Mouse (Mus musculus): Measurements from ENCODE around the gene Ndst2.
A peak's percentile ranks its signal among the peaks of the same experiment; 100 is the strongest.

Gene Ndst2

DNA sequence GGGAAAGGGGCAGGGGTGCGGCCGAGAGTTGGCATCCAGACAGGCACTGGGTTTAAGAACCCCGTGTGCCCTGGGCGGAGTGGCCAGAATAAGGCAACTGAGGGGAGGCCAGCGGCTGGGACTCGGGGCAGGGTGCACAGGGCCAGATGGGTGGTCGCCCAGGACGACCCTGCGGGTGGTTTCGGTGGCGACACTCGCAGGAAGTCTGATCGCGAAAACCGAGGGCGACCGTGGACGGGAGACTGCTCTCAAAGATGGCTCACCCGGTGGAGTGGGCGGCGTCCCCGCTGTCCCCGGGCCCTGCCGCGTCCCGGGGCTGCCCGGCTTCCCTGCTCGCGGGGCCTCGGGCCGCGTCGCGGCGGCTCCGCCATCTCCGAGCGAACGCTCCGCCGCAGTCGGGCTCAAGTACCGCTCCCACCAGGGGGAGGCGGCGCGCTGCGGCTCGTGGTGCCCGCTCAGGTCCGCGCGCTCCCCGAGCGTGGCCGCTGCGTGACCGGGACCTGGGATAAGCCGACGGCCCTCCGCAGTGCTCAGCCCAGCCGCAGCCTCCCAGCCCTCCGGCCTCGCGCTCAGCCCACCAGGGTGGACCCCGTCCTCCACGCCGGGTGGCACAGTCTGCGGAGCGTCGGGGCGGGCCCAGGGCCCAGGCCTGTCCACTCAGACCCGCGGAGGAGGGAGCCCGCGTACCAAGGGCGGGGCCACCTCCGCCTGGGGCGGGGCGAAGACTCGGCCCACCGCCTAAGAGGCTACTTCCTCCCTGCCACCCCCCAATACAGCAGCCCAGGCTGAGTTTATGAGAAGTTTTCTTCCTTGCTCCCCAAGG is at the start of gene Ndst2:
Gene Ndst2 (minus strand): TSS at position 611 of the 823 bp plus-strand sequence.
- peak; percentile 73 to 79 for DNase-seq (ENCODE audit: low spot score in 2 of 2)

DNA sequence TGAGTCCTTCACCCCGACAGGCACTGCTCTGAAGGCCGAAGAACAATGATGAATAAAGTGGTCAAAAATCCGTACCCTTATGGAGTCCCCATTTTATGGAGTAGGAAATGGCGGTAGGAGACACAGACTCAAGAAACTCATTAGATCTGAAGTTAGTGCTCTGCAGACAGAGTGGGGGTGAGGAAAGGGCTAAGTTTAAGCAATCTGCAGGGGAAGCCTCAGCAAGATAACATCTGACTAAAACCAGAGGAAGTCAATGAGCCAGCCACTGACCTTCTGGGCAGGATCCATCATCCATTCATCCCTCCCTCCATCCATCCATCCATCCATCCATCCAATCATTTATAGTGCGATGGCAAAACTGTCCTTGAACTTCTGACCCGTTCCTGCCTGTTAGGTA is 49.2 kb upstream of the Ndst2 start:
- no peak for DNase-seq (ENCODE audit: low spot score in 2 of 2)

DNA sequence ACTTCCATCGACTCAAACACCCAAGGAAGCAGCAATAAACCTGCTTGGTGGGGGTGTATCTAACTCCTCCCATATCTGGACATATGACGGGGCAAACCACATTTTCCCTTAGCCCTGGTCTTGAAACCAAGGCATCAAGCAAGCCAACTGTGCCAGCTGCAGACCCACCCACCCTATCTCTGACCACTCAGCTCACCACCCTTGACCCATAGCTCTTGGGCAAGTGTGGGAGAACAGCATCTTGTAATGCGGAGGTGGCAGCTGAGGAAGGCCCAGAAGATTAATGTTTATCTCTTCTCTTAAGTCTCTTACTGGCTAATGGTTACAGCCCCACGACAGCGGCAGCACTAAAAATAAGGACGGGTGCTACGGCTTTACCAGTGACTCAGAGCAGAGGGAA is 48.5 kb upstream of the Ndst2 start:
- DNase-seq (ENCODE audit: low spot score in 2 of 2), result no peak

DNA sequence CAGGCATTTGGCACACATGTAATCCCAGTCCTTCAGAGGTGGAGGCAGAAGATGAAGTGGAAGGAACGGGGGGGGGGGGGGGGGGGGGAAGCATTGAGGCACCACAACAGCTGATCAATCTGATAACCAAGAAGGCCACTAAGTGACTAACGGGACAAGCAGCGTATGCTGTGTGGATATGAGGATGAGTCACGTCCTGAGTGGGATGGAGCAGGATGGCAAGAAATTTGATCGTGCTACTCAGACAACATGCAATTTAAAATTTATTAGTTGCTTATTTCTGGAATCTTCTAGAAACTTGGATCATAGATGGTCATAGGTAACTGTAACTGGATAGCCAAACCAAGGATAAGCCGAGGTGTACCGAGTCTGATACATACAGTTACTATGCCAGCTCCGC is 45.9 kb upstream of the Ndst2 start:
- no peak for DNase-seq (ENCODE audit: low spot score in 2 of 2)

DNA sequence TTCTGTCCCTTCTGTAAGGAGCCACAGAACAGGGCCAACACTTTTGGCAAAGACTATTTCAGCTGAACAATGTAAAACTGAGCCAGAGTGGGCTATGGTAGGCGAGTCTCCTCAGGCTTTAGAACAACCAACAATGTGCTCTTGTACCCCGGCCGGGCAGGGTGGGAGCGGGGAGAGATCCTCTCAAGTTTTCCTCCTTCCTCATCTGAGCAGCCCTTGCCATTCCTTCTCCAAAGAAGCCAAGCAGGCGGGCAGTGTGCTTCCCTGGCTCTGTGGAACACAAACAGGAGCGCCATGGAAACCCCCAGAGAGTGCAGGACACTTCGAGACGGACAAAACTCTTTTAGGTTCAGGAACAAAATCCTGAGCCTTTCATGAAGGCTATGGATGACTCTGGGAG is 44.1 kb upstream of the Ndst2 start:
- DNase-seq (ENCODE audit: low spot score in 2 of 2), result no peak

DNA sequence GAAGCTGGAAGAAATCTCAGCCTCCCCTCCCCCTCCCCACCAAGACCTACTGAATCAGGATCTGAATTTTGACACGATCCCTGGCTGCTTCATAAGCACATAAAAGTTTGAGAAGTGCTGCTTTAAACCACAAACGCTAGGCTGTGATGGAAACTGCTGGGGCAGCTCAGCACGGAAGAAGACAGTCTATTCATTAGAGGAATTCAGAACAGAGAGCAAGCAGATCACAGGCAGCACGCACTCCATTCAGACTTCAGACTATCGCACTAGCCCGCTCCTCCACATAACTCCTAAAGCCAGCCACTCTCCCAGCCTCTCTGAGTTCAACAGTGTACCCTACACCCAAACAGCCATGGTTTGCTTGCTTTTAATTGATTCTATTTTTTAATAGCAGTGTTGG is 41.3 kb upstream of the Ndst2 start:
- no peak for DNase-seq (ENCODE audit: low spot score in 2 of 2)

DNA sequence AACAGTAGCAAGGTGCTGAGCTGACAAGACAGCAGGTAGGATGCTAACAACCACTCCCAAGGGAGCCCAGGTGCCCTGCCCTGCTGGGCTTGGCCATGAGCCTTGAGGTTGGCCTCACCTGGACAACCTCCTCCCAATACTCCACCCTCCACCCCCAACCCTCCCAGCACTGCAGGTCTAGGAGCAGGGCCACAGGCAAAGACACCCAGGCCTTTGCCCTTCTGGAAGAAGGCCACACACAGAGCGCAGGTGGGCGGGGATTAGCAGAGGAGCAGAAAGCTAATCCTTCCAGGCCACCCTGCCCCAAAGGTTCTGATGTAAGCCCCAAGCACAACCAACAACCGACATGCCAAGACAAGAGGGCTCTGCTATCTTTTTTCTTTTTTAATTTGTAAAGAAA is 39.0 kb upstream of the Ndst2 start:
- DNase-seq (ENCODE audit: low spot score in 2 of 2), result no peak

DNA sequence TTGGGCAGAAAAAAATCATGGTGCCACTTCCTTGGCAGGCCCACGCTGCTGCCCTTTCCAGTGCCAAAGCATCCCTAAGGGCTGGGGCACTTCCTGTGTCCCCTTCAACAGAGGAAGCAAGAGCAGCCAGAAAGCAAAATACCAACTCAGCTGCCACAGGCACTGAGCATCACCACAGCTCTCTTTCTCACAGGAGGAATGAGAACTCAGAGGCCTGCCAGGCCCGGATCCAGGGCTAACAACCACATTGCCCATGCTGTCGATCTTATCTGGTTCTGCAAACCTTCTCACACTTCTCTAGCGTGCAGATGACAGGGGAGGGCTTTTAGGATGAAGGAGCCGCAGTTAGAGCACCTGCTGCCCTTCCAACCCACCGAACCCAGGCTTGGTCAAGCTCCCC is 38.4 kb upstream of the Ndst2 start:
- no peak for DNase-seq (ENCODE audit: low spot score in 2 of 2)

DNA sequence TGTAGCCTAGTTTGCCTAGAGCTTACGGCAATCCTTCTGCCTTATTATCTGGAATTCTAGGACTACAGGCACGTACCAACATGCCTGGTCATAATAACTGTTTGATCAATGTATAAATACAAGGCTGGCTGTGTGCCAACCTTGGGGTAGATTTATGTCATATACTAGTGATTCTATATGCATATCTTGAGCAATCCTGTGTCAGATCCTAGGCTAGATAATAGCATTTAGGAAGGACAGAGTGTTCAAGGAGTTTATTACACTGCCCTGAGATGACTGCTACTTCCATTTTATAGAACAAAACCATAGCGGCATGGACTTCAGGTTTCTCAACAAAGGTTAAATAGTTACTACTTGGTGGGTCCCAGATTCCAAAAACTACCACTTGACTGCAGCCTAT is 37.6 kb upstream of the Ndst2 start:
- no peak for DNase-seq (ENCODE audit: low spot score in 2 of 2)

DNA sequence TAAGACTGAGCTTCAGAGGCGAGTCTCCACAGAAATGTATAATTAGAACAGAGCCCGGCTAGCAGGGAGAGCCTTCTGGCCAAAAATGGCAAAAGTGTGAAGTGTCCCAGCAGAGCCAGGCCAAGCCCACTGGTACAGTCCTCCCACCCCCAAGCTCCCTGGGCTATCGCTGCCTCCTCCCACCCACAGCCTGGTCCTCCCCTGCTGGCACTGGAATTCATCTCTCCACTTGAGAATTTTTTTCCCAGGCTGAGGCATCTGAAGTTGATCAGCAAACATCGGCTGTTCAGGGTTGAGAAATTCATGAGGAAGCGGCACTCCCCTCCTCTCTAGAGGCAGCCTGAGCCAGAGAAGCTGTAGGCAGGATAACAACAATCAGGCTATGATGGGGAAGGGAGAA is 34.2 kb upstream of the Ndst2 start:
- DNase-seq (ENCODE audit: low spot score in 2 of 2), result no peak

DNA sequence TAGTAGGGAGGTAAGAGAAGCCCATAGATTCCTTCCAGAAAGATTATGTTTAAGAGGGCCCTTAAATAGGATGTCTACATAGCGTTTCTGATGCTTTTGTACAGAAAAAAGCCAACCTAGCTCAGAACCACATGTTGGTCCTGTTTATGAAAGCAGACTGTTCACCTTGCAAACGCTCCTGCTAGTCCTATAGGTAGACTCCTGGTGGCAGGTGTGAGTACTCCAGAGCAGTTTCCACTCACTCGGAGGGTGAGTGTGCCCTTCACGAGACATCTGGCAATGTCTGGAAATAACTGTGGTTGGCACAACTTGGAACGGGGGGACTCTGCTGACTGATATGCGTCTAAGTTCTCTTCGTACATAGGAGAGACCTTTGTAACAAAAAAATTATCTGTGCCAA is 33.6 kb upstream of the Ndst2 start:
- DNase-seq (ENCODE audit: low spot score in 2 of 2), result no peak

DNA sequence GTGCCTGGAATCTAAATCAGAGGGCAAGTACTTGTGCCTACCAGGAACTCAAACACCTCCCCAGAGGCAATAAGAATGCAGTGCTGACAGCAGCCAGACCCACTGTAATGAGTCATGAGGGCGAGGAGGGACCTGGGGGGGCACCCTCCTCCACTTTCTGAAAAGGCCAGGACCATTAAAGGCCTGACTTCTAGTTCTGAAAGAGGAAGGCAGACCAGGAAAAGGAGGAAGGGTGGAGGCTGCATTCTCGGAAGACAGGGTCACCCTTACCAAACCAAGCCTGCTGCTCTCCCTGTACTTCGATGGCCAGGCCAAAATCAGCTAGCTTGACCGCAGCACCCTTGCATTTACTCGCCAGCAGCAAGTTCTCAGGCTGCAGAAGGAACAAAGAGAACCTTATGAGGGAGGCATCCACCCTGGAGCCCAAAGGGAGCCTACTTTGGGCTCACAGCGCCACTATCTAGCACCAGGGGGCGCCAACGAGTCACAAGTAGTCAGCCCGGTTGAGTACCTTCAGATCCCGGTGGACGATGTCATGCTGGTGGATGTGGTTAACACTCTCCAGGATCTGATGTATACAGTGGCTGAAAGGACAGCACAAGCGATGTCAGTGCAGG is 31.4 kb upstream of the Ndst2 start:
- DNase-seq (ENCODE audit: low spot score in 2 of 2), result peak; percentile 78 to 84

DNA sequence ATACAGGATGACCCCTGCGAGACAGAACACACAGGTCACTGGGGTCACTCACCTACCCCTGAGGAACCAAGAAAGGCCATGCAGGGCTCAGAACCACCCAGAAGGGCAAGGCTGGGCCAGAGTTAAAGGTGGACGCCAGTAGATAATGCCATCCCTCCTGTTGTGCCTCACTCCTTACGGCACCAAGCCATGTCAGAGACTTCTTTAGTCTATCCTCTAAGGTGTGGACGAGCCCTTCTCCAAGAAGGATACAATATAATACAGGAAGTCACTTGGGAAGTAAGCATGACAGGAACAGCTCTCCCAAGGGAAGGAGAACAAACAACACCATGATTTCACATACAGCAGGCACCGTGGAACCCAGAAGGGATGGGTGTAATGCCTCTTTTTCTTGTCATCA is 30.6 kb upstream of the Ndst2 start:
- no peak for DNase-seq (ENCODE audit: low spot score in 2 of 2)

DNA sequence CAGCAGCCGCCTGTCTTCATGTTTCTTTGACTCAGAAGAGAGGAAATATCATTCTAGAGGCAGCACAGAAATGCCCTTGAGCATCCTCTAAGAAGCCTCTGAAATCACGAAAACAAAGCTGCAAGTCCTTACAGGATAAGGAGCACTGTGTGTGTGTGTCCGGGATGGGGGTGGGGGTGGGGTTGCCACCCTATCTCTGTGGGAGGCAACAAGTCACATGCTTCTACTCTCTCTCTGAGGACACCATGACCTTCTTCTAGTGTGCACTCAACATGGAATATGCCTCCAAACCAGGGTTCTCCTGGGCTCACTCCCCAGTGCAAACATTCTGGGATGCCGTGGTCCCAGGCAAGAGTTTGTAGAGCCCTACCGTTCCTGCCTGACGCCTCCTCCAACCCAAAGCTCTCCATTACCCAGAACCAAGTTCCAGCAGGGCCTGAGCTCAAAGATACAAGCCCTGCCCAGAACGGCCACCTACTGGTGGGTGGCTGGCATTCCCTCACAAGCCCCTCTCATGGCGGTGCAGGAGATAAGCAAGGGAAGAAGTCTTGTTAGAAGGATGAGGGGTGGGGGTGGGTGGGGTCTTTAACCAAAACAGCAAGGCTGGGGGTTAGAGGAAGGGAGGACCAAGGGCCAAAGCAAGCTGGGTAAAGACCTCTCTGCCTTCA is 24.5 kb upstream of the Ndst2 start:
- DNase-seq (ENCODE audit: low spot score in 2 of 2), result no peak

DNA sequence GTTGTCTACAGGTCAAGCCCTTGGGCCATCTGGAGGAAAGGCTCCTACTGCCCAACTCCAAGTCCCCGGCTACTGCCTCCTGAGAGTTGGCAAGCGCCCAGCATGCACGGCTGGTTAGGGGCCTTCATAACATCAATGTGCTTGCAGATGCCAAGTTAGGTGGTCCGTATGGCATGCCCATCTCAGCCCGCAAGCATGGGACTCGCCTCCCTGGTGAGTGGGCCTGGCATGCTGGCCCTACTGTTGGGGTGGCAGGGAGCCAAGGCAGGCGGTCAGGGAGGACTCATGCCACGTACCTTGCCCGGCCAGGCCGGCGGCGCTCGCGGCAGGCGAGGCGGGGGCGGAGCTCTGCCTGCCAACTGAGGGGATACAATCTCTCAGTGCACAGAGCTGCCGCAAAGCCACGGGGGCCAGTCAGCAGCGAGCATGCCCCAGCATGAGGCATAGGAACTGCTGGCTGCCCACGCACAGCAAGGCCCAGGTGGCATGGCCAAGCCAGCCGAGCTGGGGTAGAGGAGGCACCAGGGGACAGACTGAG is 23.1 kb upstream of the Ndst2 start:
- no peak for DNase-seq (ENCODE audit: low spot score in 2 of 2)

DNA sequence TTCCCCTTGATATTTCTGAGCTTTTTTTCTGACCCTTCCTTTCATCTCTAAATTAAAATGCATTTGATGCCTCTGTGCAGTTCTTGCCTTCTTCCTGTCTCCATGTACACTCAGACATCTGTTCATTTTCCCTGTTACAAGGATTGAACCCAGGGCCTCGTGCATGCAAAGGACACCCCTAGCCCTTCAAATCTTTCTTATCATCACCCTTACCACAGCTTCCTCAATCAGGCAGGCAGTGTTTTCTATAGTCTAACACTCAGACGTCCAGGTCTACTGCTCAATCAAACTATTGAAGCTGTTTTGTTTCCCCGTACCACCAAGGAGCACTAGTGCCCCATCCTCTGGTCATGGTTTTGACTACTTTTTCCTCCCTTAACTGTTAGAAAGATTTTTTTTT is 19.4 kb upstream of the Ndst2 start:
- DNase-seq (ENCODE audit: low spot score in 2 of 2), result no peak

DNA sequence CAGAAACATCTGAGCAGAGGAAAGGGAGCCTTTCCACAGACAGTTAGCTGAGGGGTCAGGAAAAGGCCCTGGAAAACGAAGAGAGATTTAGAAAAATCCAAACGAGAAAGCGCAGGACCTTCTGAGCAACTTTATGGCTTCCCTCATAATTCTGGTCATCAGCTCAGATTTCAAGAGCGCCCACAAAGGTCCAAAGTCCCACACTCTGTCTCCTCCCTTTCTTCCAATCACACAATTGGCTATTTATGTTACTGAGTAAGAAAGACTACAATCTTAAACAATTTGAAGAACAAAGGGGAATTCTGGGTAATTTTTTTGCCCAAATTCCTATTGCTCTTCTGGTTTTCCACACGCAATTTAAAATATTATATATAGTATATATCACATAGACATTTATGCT is 16.1 kb upstream of the Ndst2 start:
- no peak for DNase-seq (ENCODE audit: low spot score in 2 of 2)

DNA sequence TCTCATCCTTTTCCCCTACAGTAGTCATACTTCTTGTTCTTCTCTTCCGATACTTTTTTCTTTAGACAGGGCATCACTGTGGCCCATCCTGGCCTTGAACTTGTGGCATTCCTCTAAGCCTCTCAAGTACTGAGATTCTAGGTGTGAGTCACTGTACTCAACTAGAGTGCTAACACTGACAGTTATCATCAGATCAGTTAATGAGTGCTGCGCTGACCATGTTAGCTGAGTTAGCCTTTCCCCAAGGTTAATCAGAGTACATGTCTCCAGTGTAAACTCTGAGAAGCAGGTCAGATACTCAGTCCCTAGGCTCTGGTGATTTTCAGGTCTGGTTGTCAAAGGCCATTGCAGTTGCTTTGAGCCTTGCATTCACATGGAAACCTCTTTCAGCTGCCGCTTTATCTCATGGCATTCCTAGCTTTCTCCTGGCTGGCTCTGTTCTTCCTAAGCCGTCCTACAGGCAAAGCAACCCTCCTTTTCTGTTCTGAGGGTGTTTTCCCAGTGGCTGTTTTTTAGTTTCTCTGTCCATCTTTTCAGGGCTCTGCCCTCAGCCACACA is 15.2 kb upstream of the Ndst2 start:
- no peak for DNase-seq (ENCODE audit: low spot score in 2 of 2)

DNA sequence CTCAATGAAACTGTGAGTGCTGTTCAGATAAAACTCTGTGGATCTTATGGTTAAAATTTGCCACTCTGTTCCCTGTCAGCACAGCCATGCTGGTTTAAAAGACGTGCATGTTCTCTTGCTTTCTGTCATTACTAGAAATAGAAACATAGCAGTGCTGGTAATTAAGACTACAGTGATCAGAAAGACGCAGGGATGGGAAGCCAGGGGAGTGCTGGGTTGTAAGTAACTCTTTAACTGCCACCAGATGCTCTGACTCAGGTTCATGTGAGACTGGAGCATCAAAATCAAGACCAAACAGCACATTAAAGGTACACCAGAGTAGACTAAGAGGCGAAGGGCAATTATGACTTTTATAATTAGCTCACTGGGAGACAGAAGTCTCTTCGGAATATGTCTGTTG is 14.0 kb upstream of the Ndst2 start:
- DNase-seq (ENCODE audit: low spot score in 2 of 2), result no peak

DNA sequence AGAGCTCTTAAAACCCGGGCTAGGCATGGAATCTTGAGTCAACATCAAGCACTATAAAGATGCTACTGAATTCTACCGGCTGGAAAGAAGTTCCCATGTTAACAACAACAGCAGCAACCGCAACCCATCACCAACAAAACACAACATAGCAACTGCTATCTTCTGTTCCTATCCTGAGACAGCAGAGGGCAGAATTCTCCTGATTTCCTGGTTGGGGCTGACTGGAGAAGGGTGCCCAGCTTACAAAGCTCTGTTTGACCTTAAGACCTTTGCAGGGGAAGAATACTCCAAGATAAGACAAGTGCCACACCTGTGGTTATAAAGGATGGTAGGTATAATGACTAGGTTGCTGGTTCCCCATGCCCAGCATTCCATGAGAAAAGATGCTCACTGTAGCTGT is 12.6 kb upstream of the Ndst2 start:
- DNase-seq (ENCODE audit: low spot score in 2 of 2), result no peak

DNA sequence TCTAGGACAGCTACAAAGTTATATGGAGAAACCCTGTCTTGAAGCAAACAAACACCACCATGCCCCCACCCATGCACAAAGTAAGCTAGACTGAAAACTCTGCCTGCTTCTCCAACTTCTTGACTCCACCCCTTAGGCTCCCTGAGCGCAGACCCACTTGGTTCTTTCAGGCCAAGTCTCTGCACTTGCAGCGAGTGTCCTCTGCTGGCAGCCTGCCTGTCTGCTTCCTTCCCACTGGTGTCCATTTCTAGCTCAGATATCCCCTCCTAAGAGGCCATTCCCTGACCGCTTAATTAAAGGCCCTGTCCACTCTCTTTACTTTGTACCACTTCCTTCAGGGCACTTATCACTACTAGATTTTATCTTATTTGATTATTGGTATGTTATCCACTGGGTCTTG is 9.3 kb upstream of the Ndst2 start:
- no peak for DNase-seq (ENCODE audit: low spot score in 2 of 2)

DNA sequence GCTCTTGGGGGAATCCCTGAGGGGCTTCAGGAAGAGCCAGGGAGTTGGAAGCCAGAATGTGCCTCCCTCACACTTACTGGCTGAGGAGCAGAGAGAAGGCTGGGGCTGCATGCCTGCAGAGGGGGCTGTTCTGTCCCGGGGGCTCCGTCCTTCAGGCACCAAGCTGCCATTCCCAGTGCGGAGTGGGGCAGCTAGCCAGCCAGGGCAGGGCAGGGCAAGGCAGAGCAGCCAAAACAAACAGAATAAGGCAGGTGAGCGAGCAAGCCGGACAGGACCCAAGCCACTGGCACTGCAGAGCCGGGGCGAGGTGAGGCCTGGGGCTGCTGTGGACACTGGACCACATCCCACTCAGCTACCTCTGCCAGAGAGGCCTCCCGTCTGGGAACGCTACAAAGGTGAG is 6.9 kb upstream of the Ndst2 start:
- no peak for DNase-seq (ENCODE audit: low spot score in 2 of 2)

DNA sequence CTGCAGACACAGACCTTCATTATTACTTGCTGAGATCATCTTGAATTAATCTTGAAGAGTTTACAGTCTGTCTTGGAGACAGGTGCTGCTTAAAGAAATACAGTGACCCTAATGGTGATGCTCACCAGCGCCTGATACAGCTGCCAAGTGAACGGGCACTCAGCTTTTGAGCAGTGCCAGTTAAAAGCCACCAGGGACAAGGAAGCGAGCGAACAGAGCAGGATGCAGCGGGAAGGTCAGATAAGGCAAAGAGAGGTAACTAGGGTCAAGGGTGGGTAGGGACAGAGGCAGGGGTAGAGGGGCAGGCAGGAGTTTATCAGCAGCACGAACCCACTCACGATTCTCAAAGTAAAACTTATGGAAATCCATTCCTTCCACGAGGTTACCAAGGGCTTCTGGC is 4.1 kb upstream of the Ndst2 start:
- DNase-seq (ENCODE audit: low spot score in 2 of 2), result no peak

Measured in frontal cortex, postnatal 14 days (tissue).